Mouse (Mus musculus): ENCODE results near the gene Tenm1. TPM values are rescaled to one million over a fixed set of nuclear protein-coding genes. Genes with fewer than 3 reads are reported as not detected.

Tenm1 gene
- under 1 TPM; 0.27 to 0.45 TPM for total RNA-seq (2021)
- long read RNA-seq, experiment 1, result 0 reads
- long read RNA-seq, experiment 2, result 0 reads

DNA sequence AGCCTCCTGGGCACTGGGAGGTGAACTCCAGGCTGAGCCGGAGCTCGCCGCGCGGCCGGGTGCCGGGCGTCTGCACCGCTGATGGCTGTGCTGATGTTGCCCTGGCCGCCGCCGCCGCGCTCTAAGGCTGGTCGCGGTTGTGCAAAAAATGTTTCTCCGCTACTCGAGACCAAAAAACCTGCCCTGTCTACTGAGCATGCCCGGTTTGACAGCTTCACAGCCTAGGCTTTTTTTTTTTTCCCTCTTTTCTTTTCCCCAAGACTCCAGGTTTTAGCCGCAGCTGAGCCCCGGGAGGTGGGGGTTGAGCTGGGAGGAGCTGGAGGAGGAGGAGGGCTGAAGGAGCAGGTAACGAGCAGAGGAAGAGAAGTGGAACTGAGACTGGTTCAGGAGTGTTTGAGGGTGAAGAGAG lies at the start of gene Tenm1:
Gene Tenm1, minus strand, starts transcription at position 272 of the 409 bp plus-strand sequence.
- DNase-seq, result peak; percentile 9

DNA sequence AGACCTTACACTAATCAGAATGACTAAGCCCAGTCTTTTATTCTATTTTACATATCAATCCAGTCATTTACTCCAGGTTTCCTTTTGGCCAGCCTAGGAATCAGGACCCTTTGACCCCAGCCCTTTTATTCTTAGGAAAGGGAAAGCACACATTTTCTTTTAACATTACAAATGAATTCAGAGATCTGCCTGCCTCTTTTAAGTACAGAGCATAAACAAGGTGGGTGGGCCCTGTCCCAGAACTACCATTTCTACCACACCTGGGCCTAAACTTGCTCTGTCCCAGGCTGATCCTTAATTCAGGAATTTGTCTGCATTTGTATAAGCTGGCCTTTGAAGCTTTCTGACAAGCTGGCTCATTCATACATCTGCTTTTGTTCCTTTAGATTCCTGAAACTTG lies 38.4 kb upstream of the Tenm1 start:
- DNase-seq, result no peak

DNA sequence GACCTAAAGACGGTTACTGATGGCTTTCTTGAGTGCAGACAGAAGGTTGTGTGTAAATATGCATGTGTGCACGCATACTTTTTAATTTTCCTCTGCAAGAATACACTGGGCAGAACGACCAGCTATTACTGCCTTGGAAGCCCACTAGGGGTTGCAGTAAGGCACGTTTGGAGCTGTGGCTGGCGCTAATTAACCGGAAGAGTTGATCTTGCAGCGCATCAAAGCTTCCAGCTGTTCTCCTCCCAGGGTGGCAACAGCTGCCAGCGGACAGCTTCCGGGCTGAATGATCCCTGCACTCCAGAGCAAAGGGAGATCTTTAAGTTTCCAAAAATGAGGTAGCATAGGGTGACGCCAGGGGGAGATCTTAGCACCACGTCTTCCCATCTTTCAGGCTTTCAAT lies 1.7 kb upstream of the Tenm1 start:
- no peak for DNase-seq

DNA sequence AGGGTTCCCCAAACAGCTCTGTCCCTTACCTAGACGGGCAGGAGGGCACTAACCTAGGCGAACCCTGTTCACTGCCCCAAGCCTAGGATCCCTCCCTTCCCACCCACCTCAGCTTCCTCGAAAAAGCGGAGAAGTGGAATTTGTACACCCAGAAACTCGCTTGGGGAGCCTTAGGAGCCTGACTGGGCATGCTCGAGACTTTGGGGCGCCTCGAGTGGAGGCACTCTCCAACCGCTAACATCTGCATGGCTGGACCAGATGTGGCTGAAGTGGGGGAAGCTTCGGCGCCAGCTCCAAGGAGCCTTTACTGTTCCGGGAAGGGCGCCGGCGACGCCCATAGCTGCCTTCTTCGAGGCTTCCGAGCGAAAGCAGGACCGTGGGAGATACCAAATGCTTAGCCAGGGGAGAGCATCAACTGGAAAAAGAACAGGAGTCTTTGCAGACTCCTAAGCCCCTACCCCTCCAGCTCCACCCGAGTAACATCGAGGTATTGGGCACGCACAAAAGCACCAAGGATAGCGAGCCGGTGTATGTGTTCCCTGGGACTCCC lies 1.1 kb upstream of the Tenm1 start:
- DNase-seq, result no peak

DNA sequence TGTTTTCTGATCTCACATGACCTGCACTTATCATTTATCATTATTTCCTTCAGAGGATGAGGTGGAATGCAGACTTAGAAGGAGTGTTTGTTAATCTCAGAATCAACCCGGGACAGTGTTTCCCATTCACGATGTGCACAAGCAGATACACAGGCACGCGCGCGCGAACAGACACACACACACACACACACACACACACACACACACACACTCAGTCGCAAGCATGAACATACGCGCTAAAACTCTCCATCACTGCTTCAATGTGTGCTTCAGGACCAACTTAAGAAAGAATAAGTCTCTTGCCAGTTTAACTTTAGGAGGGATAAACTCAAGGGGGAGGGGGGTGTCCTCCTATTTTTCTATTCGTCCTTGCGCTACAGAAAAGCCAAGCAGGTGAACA lies 411 bp upstream of the Tenm1 start:
- DNase-seq, result no peak

DNA sequence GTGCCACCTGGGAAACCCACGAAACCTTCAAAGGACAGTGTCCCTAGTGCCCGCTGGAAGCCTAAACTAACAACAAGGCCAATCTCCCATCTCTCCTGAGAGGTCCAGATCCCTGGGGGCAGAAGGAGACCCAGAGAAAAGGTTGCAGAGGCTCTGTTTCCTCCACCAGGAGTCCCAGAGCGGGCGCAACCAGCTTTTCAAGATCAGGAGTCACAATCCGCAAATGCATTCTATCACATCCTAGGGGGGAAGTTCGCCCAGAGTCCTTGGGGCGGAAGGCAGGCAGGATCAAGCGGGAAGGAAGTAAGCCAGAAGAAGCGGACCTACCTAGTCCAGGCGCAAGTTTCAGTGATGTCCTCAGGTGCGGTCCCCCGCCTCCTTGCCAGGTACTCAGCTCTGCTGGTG lies 963 bp downstream of the Tenm1 start:
- no peak for DNase-seq

DNA sequence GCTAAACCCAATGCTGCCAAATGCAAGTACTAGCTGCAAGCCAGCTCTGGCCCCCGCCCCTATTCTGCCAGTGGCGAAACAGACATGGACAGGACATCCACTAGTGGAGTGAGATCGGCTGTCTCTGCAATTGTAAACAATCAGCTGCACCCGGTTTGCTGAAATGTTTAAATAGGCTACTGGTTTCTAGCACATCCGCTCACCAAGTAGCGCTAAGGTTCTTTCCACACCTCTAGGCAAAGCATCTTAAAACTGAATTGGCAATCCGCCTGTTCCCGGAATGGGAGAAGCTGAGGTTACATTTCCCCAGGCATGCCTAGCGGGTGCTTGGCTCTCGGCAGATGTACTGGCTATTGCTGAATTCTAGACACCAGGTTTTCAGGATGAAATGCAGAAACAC lies 1.8 kb downstream of the Tenm1 start:
- DNase-seq, result no peak

DNA sequence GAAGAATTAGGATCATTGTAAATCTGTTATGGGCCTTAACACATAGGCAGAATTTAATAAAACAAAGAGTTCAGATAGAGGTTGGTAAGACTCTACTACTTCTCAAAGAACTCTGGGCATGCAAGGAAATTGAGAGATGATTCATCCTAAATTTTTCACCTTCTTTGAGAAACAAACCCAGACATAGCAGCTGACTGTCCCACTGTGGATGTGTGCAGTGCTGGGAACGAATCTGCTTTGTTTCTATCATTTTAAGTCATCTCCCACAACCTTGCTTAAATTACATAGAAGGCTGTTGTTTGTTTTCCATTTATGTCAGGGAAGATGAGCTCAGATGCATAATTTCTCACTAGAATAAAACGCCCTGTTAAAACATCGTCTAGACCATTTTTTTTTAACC lies 31.0 kb downstream of the Tenm1 start:
- DNase-seq, result no peak

DNA sequence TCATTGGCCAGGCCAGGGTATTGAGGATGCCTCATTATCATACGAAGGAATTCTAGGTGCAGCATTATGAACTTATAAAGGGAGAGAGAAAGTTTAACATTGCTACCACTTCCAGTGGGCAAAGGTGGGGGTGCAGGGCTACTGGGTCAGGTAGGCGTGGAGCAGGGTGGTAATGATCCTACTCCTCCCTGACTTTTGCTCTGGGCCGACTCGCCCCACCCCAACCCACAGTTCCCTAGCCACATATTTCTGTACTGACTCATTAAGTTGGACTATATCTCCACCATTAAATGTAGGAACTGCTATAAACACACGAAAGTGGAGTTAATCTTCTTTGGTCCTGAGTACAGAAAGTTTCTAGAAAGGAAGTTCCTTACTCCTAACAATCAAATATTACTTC lies 40.8 kb downstream of the Tenm1 start:
- DNase-seq, result no peak

DNA sequence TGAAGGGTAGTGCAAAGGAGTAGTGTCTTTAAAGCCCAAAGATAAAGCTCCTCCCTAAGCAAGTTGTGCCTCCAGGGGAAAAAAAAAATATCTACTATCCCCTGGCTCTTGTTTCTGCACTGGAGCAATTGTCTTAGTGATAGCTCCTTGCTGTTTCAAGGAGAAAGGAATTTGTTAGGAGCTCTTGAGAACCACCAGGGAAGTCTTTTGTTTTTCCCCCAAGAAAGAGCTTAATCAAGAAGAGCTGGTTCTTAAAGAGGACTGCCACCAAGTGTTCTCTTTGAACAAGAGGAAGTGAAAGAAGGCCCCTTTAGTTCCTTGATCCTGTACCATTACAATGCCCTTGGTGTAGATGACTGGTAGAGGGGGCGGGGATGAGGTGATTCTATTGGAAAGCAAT lies 56.4 kb downstream of the Tenm1 start:
- DNase-seq, result no peak

DNA sequence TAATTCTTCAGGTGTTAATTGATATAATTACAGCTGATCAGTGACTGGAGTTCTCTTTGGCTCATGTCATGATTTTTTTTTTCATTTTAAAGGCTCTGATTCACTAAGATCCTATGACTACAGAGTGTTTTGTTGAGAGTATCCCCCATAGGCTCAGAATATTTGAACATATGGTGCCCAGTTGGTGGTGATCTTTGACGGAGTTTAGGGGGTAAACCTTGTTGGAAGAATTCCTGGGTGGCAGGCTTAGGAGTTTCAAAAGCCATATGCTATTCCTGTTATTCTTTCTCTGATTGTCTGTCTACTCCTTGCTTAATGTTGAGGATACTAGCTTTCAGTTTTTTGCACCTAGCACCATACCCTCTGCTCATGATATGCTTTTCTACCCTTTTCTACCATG lies 109.6 kb downstream of the Tenm1 start:
- DNase-seq, result no peak

DNA sequence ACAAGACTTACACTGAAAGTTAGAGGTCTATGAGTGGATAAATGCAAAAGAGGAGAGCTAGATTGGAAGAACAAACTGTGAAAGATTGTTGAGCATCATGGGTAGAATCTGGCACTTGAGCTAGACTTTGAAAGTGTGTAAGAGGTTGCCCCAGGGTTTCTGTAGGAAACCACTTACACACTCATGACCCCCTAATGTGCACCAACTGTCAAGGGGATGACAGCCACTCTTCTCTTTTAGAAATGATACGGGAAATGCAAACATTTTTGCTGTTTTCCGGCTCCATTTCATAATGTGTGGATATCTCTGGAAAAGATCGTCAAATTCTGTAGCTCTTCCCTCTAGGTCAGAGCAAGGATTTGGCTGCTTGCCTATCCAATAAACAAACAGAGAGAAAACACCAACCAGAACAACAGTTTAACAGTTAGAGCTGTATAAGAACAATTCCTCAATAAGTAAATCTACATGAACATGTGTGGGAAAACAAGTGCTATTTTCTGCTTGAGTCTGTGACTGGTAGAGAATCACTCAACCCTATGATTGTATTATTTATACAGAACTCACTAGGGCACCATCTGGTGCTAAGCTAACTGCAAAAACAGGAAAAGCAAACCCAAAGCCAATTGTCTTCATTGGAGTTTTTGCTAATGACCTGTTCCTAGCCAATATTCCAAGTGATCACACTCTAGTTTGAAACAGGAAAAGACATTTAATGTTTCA lies 111.0 kb downstream of the Tenm1 start:
- no peak for DNase-seq

DNA sequence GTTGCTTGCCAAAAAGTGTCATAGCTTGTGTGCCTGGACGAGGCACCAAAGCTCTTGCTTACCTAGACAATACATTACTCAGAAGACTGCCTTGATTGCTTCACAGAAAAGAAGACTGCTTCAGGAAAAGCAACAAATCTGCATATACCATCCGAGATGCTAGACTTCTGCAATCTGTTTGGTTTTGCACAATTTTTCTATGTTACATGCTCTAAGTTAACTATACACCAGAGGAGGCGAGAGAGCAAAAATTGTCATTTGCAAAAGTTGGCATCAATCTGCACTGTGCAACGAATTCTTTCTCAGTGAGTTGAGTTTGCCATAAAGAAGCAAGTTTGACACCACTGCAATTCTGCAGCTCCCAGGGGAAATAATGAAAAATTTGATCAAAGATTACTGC lies 193.1 kb downstream of the Tenm1 start:
- no peak for DNase-seq

DNA sequence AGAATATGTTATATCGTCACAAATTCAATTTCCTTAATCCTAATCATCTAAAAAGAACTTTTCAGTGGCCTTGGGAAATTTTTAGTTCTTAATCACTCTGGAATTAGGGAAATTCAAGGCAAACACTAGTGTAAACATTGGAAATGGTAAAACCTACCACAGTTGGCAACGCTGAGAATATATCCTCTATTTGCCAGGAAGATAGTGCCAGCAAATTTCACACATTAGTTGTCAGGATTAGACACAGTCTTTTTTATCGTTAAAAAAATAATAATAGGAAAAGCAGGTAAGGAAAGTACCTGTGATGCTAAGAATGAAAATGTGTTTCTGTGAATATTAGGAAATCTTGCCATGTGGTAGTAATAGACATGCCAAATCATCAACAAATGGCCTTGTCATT lies 223.9 kb downstream of the Tenm1 start:
- DNase-seq, result no peak

DNA sequence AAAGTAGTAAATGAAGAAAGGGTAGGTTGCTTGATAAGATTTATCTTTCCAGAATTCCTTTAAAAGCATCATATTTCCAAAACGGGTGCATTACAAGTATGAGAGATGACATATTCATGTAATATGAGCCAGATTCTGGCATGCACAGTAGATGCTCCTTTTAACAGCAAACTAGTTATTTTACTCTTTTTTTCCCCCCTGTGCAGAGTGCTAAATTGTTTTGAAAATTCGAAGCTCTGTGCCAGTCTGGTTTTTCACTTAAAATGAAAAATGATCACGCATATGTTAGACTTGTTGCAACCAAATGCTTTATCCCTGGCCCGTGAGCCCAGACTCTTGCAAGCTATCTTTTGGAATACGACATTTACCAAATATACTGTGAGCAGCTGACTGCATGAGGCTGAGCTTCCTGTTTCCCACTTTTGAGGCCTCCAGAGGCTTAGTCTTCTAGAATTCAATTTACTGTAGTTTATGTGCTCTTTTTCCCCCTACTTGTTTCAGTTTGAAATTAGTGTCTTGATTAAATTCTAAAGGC lies 226.6 kb downstream of the Tenm1 start:
- DNase-seq, result no peak

DNA sequence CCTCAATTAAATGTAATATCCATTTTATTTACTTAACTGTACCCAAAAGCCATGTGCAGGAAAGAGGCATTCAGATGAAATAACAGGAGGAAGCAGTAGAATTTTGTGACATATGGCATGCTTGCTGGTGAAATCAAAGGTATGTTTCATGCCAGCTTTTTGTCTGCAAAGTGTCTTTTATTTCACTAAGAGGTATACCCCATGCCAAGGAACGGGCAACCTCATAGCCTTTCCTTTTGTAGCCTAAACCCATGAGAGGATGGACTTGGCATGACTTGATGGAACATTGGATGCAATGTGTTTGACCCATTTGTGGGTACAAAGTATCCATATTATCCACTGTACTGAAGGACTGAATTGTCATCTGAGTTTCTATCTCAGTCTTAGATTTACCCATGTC lies 246.0 kb downstream of the Tenm1 start:
- DNase-seq, result no peak

DNA sequence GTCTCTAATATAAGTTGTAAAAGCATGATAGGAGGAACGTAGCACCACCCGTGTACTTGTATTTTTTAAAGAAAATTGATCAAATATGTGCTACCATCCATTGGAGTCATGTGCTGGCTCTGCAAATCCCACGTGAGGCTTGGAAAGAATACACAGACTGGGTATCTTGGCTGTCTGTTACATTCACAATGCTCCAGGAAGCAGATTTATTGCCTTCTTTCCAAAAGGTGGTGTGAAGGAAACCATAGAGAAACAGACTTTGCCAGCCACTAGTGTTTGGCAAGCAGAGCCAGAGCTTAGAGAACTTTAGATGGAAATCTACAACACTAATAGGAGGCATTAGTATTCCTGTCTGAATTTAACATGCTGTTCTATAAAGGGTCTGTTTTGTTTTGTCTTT lies 277.4 kb downstream of the Tenm1 start:
- DNase-seq, result no peak

DNA sequence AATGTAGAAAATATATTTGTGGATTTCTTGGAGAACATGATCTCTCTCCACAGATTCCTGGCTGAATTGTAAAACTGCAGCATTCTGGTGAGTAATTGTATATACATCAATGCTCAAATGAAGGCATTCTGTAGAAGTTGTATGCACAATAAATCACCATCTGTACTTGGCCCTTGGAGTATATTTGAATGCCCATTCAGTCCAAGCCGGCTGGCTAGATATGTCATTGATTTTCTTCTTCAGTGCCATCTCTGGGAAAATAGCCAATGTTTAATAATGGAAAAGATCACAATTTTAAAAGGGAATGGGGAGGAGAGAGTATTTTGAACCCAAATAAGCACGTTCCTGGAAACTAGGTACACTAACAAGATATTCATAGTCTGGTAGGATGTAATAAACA lies 299.2 kb downstream of the Tenm1 start:
- DNase-seq, result no peak

DNA sequence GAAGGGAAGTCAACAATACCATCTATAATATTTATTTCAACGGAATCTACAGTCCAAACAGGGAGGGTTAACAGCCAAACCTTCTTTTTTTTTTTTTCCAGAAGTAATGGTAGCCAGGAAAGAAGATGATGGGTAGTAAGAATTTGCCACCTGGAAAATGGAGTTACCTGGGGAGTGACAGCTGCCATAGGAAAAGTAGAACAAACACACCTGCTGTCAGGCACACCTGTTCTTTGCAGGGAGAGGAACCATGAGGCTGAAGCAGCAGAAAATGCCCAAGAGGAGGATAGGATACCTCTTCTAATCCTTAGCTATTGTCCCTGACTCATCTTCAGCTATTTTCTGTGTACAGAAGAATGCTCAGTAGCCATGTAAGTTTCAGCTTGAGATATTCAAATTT lies 306.4 kb downstream of the Tenm1 start:
- no peak for DNase-seq

DNA sequence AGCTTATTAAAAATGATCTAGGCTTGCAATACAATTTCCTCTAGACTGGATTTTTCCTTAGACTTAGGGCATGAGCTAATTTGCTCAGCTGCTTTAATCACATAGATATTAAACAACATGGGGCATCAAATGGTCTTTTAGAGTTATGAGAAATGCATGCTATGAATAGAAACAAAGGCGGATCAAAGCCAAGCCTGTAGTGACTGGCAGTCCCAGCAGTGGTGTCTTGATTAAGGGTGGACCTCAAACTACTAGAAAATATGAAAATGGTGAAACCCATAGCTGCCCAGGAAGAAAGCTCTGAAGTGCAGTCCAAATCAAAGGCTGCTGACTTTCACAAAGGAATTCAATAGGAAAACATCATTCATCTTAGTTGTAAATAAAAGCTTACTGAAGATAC lies 306.9 kb downstream of the Tenm1 start:
- no peak for DNase-seq

DNA sequence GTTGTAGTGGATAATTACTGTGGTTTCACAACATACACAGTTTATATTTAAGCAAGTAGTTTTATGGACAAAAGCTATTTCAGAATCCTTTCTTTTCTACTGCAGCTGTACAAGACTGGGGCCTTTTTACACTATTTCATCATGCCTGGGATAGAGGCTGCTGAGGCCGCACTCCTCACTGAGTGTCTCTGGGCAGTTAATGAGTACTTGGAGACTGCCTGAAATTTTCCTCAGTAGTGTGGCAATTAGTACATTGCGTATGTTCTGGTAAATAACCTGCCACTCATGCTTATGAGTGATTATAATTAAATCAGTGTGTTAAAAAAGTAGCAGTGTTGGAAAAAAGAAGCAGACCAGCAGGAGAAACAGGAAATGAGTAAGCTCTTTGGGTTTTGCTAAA lies 442.8 kb downstream of the Tenm1 start:
- no peak for DNase-seq

DNA sequence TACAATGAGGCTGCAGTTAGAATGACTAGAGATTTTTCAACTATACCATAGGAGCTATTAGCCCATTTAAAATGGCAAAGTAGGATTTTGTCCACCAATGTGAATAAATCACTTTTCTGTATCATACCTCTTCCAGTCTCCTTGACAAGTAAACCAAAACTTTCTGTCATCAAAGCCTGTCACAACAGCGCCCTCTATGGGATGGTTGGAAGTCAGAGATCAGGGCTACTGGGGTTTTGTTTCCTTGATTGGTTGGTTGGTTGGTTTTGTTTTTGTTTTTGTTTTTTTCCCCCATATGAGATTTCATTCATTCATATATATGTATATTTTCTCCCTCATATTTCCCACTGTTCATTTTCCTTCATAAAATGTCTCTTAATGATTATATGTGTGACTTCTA lies 455.4 kb downstream of the Tenm1 start:
- DNase-seq, result peak; percentile 2

DNA sequence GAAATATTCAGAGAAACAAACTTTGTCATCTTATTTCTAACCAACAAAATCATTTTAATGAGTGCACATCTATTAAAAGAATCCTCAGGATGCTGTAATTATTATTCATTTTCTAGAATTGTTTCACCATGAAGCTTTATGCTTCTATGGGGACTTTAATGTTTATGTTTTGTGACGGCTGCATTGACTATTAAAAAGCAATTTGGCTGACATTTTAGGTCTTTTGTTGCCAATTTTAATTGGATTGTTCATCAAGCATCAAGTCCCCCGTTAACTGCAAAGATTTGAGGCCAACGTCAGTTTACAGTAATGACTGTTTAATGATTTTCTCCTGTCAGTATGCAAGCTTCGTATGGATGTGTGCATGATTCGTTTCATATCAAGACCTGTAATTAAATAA lies 461.3 kb downstream of the Tenm1 start:
- no peak for DNase-seq

DNA sequence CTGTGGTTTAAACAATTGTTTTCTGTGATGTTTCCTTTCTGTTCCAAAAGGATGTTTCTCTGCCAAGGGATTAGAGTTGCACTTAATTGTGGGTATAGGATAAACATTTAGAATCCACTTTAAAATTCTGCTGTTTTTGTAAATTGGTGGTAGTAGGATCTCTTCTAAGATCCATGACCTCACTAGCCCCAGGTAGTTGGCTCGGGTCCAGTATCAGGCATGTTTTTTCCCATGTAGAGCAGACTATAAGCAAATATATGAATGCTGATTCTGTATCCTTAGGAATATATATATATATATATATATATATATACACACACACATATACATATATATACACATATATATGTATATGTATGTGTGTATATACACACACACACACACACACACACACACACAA lies 567.2 kb downstream of the Tenm1 start:
- DNase-seq, result no peak
